Mouse (Mus musculus) G1E-ER4 (cell line): ENCODE measurements around the gene Doc2b. TPM values are rescaled to one million over a fixed set of nuclear protein-coding genes. Genes with fewer than 3 reads are reported as not detected.

Experiments used
- GATA1 ChIP-seq: IDR thresholded peaks from one replicate; pipeline ENCODE4 v1.8.0; 2012; ENCODE audit warnings: low read length, inconsistent platforms
- polyA plus RNA-seq: library from polyadenylated mRNA; stranded (reverse); fragments of >175 nt; gene quantifications from 2 replicates; pipeline ENCODE4 v1.2.3, GENCODE M21; 2012

Doc2b gene
- polyA plus RNA-seq, result not detected in 2 replicates

- no peak for TF ChIP-seq GATA1
Observed at GRCm38 (mm10) chr11:75796029-75796445, at the start of gene Doc2b. TSS of gene Doc2b (minus strand) at chr11:75796049.

- TF ChIP-seq GATA1, result no peak
Observed at GRCm38 (mm10) chr11:75842904-75843619, 47.2 kb upstream of the Doc2b start.

- TF ChIP-seq GATA1, result no peak
Observed at GRCm38 (mm10) chr11:75841503-75841902, 45.7 kb upstream of the Doc2b start.

- TF ChIP-seq GATA1, result no peak
Observed at GRCm38 (mm10) chr11:75839536-75840430, 43.9 kb upstream of the Doc2b start.

- no peak for TF ChIP-seq GATA1
Observed at GRCm38 (mm10) chr11:75838861-75839426, 43.1 kb upstream of the Doc2b start.

- TF ChIP-seq GATA1, result no peak
Observed at GRCm38 (mm10) chr11:75836240-75836610, 40.4 kb upstream of the Doc2b start.

- no peak for TF ChIP-seq GATA1
Observed at GRCm38 (mm10) chr11:75835587-75836239, 39.9 kb upstream of the Doc2b start.

GRCm38 (mm10) chr11:75833081-75833480 lies 37.2 kb upstream of the Doc2b start:
- TF ChIP-seq GATA1, result no peak

GRCm38 (mm10) chr11:75830386-75830785 lies 34.5 kb upstream of the Doc2b start:
- no peak for TF ChIP-seq GATA1

GRCm38 (mm10) chr11:75827414-75827813 lies 31.6 kb upstream of the Doc2b start:
- no peak for TF ChIP-seq GATA1

- no peak for TF ChIP-seq GATA1
Observed at GRCm38 (mm10) chr11:75823506-75823905, 27.7 kb upstream of the Doc2b start.

GRCm38 (mm10) chr11:75813085-75813484 lies 17.2 kb upstream of the Doc2b start:
- no peak for TF ChIP-seq GATA1

- no peak for TF ChIP-seq GATA1
Observed at GRCm38 (mm10) chr11:75811900-75812299, 16.1 kb upstream of the Doc2b start.

GRCm38 (mm10) chr11:75810526-75810925 lies 14.7 kb upstream of the Doc2b start:
- no peak for TF ChIP-seq GATA1

- no peak for TF ChIP-seq GATA1
Observed at GRCm38 (mm10) chr11:75807486-75807885, 11.6 kb upstream of the Doc2b start.

GRCm38 (mm10) chr11:75801771-75802550 lies 6.1 kb upstream of the Doc2b start:
- no peak for TF ChIP-seq GATA1
